Mouse (Mus musculus): ENCODE data around the gene Rab8a. TPM values are rescaled to one million over a fixed set of nuclear protein-coding genes. Genes with fewer than 3 reads are reported as not detected.

Rab8a gene
- 110 to 144 TPM (median 142 TPM) in 4 replicates for total RNA-seq (2023; ENCODE audit: inconsistent age)

GRCm38 (mm10) chr8:72160707-72161697 is at the start of gene Rab8a:
Rab8a (plus strand) TSS chr8:72161200.

GRCm38 (mm10) chr8:72134756-72135445 is 26.1 kb upstream of the Rab8a start, which contains the start of gene Tpm4:
Tpm4 (plus strand) TSS chr8:72134975.

GRCm38 (mm10) chr8:72189417-72190214 is 28.6 kb downstream of the Rab8a start, which contains the start of gene Hsh2d:
Hsh2d (plus strand) TSS chr8:72189638.

GRCm38 (mm10) chr8:72212751-72213150 is 51.8 kb downstream of the Rab8a start, which contains the start of gene Cib3:
Cib3 (minus strand) TSS chr8:72212837.

GRCm38 (mm10) chr8:72213536-72213935 is 52.5 kb downstream of the Rab8a start, which contains the start of gene Gm11034:
Gm11034 (minus strand) TSS chr8:72213636.

GRCm38 (mm10) chr8:72219541-72220363 is 58.8 kb downstream of the Rab8a start, which contains the start of gene Fam32a:
Fam32a (plus strand) TSS chr8:72219730.

Other genes starting within 250 kb of the Rab8a start
- gene Zfp961, start 210.2 kb upstream of the Rab8a start, total RNA-seq (2023; ENCODE audit: inconsistent age), result 24.0 to 33.2 TPM (median 24.9 TPM) in 4 replicates
- 186 to 230 TPM (median 196 TPM) in 4 replicates for gene Cyp4f18, start 151.6 kb upstream of the Rab8a start, total RNA-seq (2023; ENCODE audit: inconsistent age)
- not detected in 4 replicates for gene Olfr372, start 120.0 kb upstream of the Rab8a start, total RNA-seq (2023; ENCODE audit: inconsistent age)
- gene Olfr373, start 78.0 kb upstream of the Rab8a start, total RNA-seq (2023; ENCODE audit: inconsistent age), result 0.21 TPM in 1 of 4 replicates, not detected in the others
- 0.06 to 0.22 TPM (median 0.06 TPM) in 3 of 4 replicates, not detected in the other for gene Olfr374, start 54.2 kb upstream of the Rab8a start, total RNA-seq (2023; ENCODE audit: inconsistent age)
- gene Tpm4, start 26.2 kb upstream of the Rab8a start, total RNA-seq (2023; ENCODE audit: inconsistent age), result 246 to 263 TPM (median 261 TPM) in 4 replicates
- gene Hsh2d, start 28.4 kb downstream of the Rab8a start, total RNA-seq (2023; ENCODE audit: inconsistent age), result 28.4 to 38.7 TPM (median 32.9 TPM) in 4 replicates
- gene Cib3, start 51.6 kb downstream of the Rab8a start, total RNA-seq (2023; ENCODE audit: inconsistent age), result 1.00 to 1.0 TPM in 2 of 4 replicates, not detected in the others
- gene Gm11034, start 52.4 kb downstream of the Rab8a start, total RNA-seq (2023; ENCODE audit: inconsistent age), result not detected in 4 replicates
- gene Fam32a, start 58.5 kb downstream of the Rab8a start, total RNA-seq (2023; ENCODE audit: inconsistent age), result 80.2 to 90.2 TPM (median 89.1 TPM) in 4 replicates
- 185 to 223 TPM (median 213 TPM) in 4 replicates for gene Ap1m1, start 78.8 kb downstream of the Rab8a start, total RNA-seq (2023; ENCODE audit: inconsistent age)
- 19.0 to 25.5 TPM (median 21.6 TPM) in 4 replicates for gene Gm10282, start 144.1 kb downstream of the Rab8a start, total RNA-seq (2023; ENCODE audit: inconsistent age)
- gene Klf2, start 157.8 kb downstream of the Rab8a start, total RNA-seq (2023; ENCODE audit: inconsistent age), result 3,310 to 3,828 TPM (median 3,617 TPM) in 4 replicates